9 mouse cellular contexts compared by ENCODE assay signal in the genomic region with DNA sequence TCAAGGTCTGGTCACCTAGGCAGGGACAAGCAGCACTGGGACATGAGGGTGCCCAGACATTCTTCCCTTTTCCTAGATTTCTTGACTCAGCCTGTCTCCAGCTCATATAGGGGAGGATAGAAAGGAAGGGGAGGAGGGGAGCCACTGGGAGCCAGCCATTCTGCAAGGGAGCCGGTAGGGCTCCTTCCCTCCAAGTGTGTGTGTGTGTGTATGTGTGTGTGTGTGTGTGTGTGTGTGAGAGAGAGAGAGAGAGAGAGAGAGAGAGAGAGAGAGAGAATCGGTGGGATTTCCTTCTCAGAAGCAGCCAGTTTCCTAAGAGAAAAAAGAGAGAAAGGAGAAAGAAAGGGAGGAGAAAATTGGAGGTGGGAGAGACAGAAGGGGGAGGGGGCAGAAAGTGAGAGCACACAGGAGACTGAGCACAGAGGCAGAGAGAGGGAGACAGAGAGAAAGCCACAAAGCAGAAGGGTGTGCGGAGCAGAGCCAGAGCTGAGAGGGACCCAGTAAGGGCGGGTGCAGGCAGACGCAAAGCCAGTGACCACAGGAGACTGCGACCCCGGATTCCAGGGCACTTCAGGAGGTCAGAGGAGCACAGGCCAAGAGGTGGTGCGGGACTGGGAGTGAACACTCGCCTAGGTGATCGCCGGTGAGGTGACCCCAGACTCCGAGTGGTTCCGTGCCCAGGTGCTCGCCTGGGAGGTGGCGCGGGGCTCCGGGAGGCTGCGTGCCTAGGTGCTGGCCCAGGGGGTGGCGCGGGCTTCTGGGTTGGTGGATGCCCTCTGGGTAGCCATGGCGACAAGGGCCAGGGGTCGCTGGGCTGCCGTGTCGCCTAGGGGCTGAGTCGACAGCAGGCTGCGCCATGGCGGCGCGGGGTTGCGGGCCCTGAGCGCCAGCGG. TPM values are rescaled to one million over a fixed set of nuclear protein-coding genes. Genes with fewer than 3 reads are reported as not detected.
DNase-seq lines count a peak whose midpoint lies in the region; ATAC-seq lines count a peak whose summit lies in the region.
"Had no signal": no experiment of that assay in that cellular context is flagged by ENCODE, and none has a peak within 500 bp of the region (broad histone marks: within the 10 kb centered on the region; RNA-seq: fewer than 3 reads in every experiment).

A gene (plus strand): TSS at position 438 of the 893 bp plus-strand sequence.

- peak within 1 kb of the TSS; percentile 17 for H3K4me3 ChIP-seq in kidney, embryonic 14.5 days (ENCODE audit: low read length)
- H3K4me3 ChIP-seq in forebrain, embryonic 12.5 days (replicated peaks): peak within 1 kb of the TSS; percentile 43
- H3K4me3 ChIP-seq in neural tube, embryonic 14.5 days (ENCODE audit: low read depth, low read length): peak within 1 kb of the TSS; percentile 59

- ATAC-seq in kidney, embryonic 14.5 days (ENCODE audit: low FRiP score, low TSS enrichment): 0 out of 2 replicates have a peak, but pooled peaks have one; percentile 16
- ATAC-seq in forebrain, embryonic 12.5 days (ENCODE audit: low FRiP score): peak; percentile 39; the same call in 1 of the 2 replicates
- peak; percentile 90 for ATAC-seq in neural tube, embryonic 14.5 days (ENCODE audit: low read depth)
- no peak for ATAC-seq in monocyte, adult 5-6 weeks (replicated peaks; ENCODE audit: insufficient number of reproducible peaks, low FRiP score, low TSS enrichment, poor library complexity, severe bottlenecking)
- no peak for ATAC-seq in CD4-positive, CD25-positive, alpha-beta regulatory T cell, adult 4 months

- no peak within 1 kb of the TSS for H3K27ac ChIP-seq in kidney, embryonic 14.5 days (ENCODE audit: low read depth, low read length)
- peak within 1 kb of the TSS; percentile 53; the same call in 1 of the 2 replicates for H3K27ac ChIP-seq in forebrain, embryonic 12.5 days
- H3K27ac ChIP-seq in neural tube, embryonic 14.5 days (ENCODE audit: low read depth, low read length): peak within 1 kb of the TSS; percentile 81

- DNase-seq in kidney, postnatal 14 days: no peak
- DNase-seq in layer of hippocampus, postnatal 25 days (ENCODE audit: extremely low spot score in 1 of 2, low spot score in 1 of 2): peak; percentile 40 to 42
- no peak for DNase-seq in gastrocnemius, adult 18-20 months (ENCODE audit: low spot score)

- H3K4me1 ChIP-seq in kidney, embryonic 14.5 days (ENCODE audit: control insufficient read depth, insufficient read depth, low read length): no peaks in the 10 kb centered on the region
- peaks cover 14% of the 10 kb centered on the region for H3K4me1 ChIP-seq in forebrain, embryonic 12.5 days
- no peaks in the 10 kb centered on the region for H3K4me1 ChIP-seq in neural tube, embryonic 14.5 days (ENCODE audit: control insufficient read depth, insufficient read depth, low read length)

- peak within 1 kb of the TSS; percentile 21; the same call in 1 of the 2 replicates for H3K4me2 ChIP-seq in kidney, embryonic 14.5 days (replicated peaks; ENCODE audit: low read depth, low read length)
- peak within 1 kb of the TSS; percentile 64 for H3K4me2 ChIP-seq in forebrain, embryonic 12.5 days
- H3K4me2 ChIP-seq in neural tube, embryonic 14.5 days (ENCODE audit: low read depth, low read length): peak within 1 kb of the TSS; percentile 65

- peaks cover 41% of the 10 kb centered on the region for H3K27me3 ChIP-seq in kidney, embryonic 14.5 days (ENCODE audit: control insufficient read depth, insufficient read depth, low read length)
- H3K27me3 ChIP-seq in forebrain, embryonic 12.5 days: peaks cover 59% of the 10 kb centered on the region
- H3K27me3 ChIP-seq in neural tube, embryonic 14.5 days (ENCODE audit: control insufficient read depth, insufficient read depth, low read length): peaks cover 13% of the 10 kb centered on the region

- no peaks in the 10 kb centered on the region for H3K36me3 ChIP-seq in kidney, embryonic 14.5 days (ENCODE audit: control insufficient read depth, insufficient read depth, low read length)
- no peaks in the 10 kb centered on the region for H3K36me3 ChIP-seq in forebrain, embryonic 12.5 days (replicated peaks)
- H3K36me3 ChIP-seq in neural tube, embryonic 14.5 days (ENCODE audit: control insufficient read depth, insufficient read depth, low read length): no peaks in the 10 kb centered on the region

- no peaks in the 10 kb centered on the region for H3K9me3 ChIP-seq in kidney, embryonic 14.5 days (ENCODE audit: control insufficient read depth, low read length)
- H3K9me3 ChIP-seq in forebrain, embryonic 12.5 days: no peaks in the 10 kb centered on the region
- H3K9me3 ChIP-seq in neural tube, embryonic 14.5 days (ENCODE audit: control insufficient read depth, low read length): no peaks in the 10 kb centered on the region

- 3% methylated on average over 31 of the region's 32 CpGs for WGBS in kidney, embryonic 14.5 days
- under 1% methylated on average over 32 of the region's 32 CpGs for WGBS in forebrain, embryonic 12.5 days
- WGBS in neural tube, embryonic 14.5 days: 1% methylated on average over 32 of the region's 32 CpGs

- H3K9ac ChIP-seq in kidney, embryonic 14.5 days (ENCODE audit: low read depth, low read length): no peak within 1 kb of the TSS
- peak within 1 kb of the TSS; percentile 48 for H3K9ac ChIP-seq in forebrain, embryonic 12.5 days
- peak within 1 kb of the TSS; percentile 83 for H3K9ac ChIP-seq in neural tube, embryonic 14.5 days (replicated peaks; ENCODE audit: low read depth, low read length)

RNA-seq across cellular contexts. Expression of the gene that starts here (rescaled TPM):
- polyA plus RNA-seq in kidney, embryonic 14.5 days (2014; fragmentation: Nextera tagmentation; extraction: Ambion mirVana): not detected in 2 replicates
- polyA plus RNA-seq in forebrain, embryonic 12.5 days (2016; fragmentation: Nextera tagmentation; extraction: Ambion mirVana): 0.65 and 0.77 TPM in 2 replicates
- total RNA-seq in layer of hippocampus, postnatal 25 days (2021): 10 to 100 TPM; 49.0 to 58.2 TPM
- polyA plus RNA-seq in neural tube, embryonic 14.5 days (2014; fragmentation: Nextera tagmentation; extraction: Ambion mirVana): 3.5 and 4.1 TPM in 2 replicates
- not detected in 3 replicates for total RNA-seq in monocyte, adult 5-6 weeks (2017)
- polyA plus RNA-seq in CD4-positive, CD25-positive, alpha-beta regulatory T cell, adult 4 months (2017; shearing (Covaris generic)): not detected
- total RNA-seq in gastrocnemius, adult 18-20 months (2021): not detected
- total RNA-seq: CH12.LX had no signal

Comparison
In these comparisons a context has a peak if more than half of its experiments do, and no peak if none do; other contexts are left out.
1. RNA of the gene that starts here (total RNA-seq): 49.0 to 58.2 TPM in layer of hippocampus, postnatal 25 days; not detected in monocyte, adult 5-6 weeks and not detected in gastrocnemius, adult 18-20 months; every median in the first group is over 10 times any median in the second.
2. Peak in ATAC-seq, H3K4me3 ChIP-seq and H3K4me2 ChIP-seq in kidney, embryonic 14.5 days; RNA of the gene not detected or under 1 TPM.
3. Peak in ATAC-seq, H3K4me3 ChIP-seq, H3K27ac ChIP-seq, H3K9ac ChIP-seq and H3K4me2 ChIP-seq in forebrain, embryonic 12.5 days; RNA of the gene not detected or under 1 TPM.
4. DNase-seq: peak in layer of hippocampus, postnatal 25 days (2 of 2); none in kidney, postnatal 14 days (single experiment) and gastrocnemius, adult 18-20 months (single experiment).
5. Peak in every context shown above with its lines, with median percentiles within 50 percentile points of each other: H3K4me2 ChIP-seq and H3K4me3 ChIP-seq.